Mouse (Mus musculus) G1E (cell line): Measurements from ENCODE around the gene Slc44a5. TPM values are rescaled to one million over a fixed set of nuclear protein-coding genes. Genes with fewer than 3 reads are reported as not detected.

Experiments used
- ATAC-seq: 2 replicates; pipeline ENCODE4 v1.8.0; 2016; ENCODE audit warnings: mild to moderate bottlenecking; ENCODE audit not compliant: insufficient number of reproducible peaks, poor library complexity, low FRiP score, severe bottlenecking; ENCODE audit errors: extremely low read depth
- DNase-seq: peaks from one replicate; pipeline ENCODE4 v3.0.0; 2012; ENCODE audit warnings: low spot score
- H3K27me3 ChIP-seq: 2 replicates; pipeline ENCODE4 v1.6.1; 2012; ENCODE audit warnings: mild to moderate bottlenecking, low read length, inconsistent platforms; ENCODE audit not compliant: insufficient read depth
- H3K36me3 ChIP-seq: replicated peaks from 2 replicates; pipeline ENCODE3; 2012; ENCODE audit warnings: mild to moderate bottlenecking, inconsistent platforms
- H3K4me1 ChIP-seq: 2 replicates; pipeline ENCODE4 v1.6.1; 2012; ENCODE audit warnings: low read depth, low read length, inconsistent platforms, mixed read lengths; ENCODE audit not compliant: insufficient read depth
- H3K4me3 ChIP-seq: 2 replicates; pipeline ENCODE4 v1.5.1; 2012; ENCODE audit warnings: low read depth, mild to moderate bottlenecking, inconsistent platforms, low read length, moderate library complexity, mixed read lengths
- H3K9me3 ChIP-seq: replicated peaks from 2 replicates; pipeline ENCODE4 v1.6.1; 2012; ENCODE audit warnings: inconsistent platforms
- CTCF ChIP-seq: IDR thresholded peaks from 2 replicates; pipeline ENCODE4 v1.5.1; 2012; ENCODE audit warnings: low read depth, low read length, inconsistent platforms, mixed read lengths
- GATA1 ChIP-seq: IDR thresholded peaks from 2 replicates; pipeline ENCODE4 v1.6.1; 2012; ENCODE audit warnings: borderline replicate concordance, low read length, inconsistent platforms, mixed read lengths
- GATA2 ChIP-seq: IDR thresholded peaks from 2 replicates; pipeline ENCODE4 v1.6.1; 2012; ENCODE audit warnings: low read depth, low read length, inconsistent platforms, borderline replicate concordance
- POLR2AphosphoS5 ChIP-seq: IDR thresholded peaks from 2 replicates; pipeline ENCODE4 v1.6.1; 2012; ENCODE audit warnings: low read depth, low read length, inconsistent platforms; ENCODE audit not compliant: insufficient replicate concordance
- TAL1 ChIP-seq: conservative IDR thresholded peaks from 2 replicates; pipeline ENCODE4 v1.6.1; 2012; ENCODE audit warnings: low read depth, low read length, inconsistent platforms, mixed read lengths
- polyA plus RNA-seq: library from polyadenylated mRNA; stranded (reverse); fragments of >175 nt; gene quantifications from 2 replicates; pipeline ENCODE4 v1.2.3, GENCODE M21; 2012
- total RNA-seq, 2 experiments: library from RNA; stranded (forward) in 1 of 2; stranded (reverse) in 1 of 2; fragments of 200-1000 nt in 1 of 2; fragments of >200 nt in 1 of 2; fragmentation: Nextera tagmentation in 1 of 2; gene quantifications; 2 replicates each; pipeline ENCODE4 v1.2.3; 2014 to 2017

The Slc44a5 gene
- total and polyA plus RNA-seq, 3 experiments: 0.16 TPM; not detected in 2

GRCm38 (mm10) chr3:154188668-154189067 is 215.4 kb downstream of the Slc44a5 start:
- no peaks in the 10 kb centered on the region for H3K4me1 ChIP-seq
- DNase-seq (no peak), ATAC-seq (no peak)
- no peak overlapping the region for H3K4me3 ChIP-seq
- TF ChIP-seq GATA1 (no peak), POLR2AphosphoS5 (no peak), TAL1 (no peak), CTCF (no peak), GATA2 (no peak)
- no peaks in the 10 kb centered on the region for H3K36me3 ChIP-seq
- H3K9me3 ChIP-seq: peaks cover 33% of the 10 kb centered on the region
- H3K27me3 ChIP-seq: no peaks in the 10 kb centered on the region

- TF ChIP-seq CTCF: no peak
- no peak for TF ChIP-seq POLR2AphosphoS5
- no peak for TF ChIP-seq TAL1
- no peak for TF ChIP-seq GATA1
- TF ChIP-seq GATA2: no peak
- Histone ChIP-seq H3K4me1 (no peaks in the 10 kb centered on the region), H3K4me3 (no peak overlapping the region), H3K27me3 (no peaks in the 10 kb centered on the region), H3K9me3 (peaks cover 41% of the 10 kb centered on the region), H3K36me3 (no peaks in the 10 kb centered on the region)
- DNase-seq (no peak), ATAC-seq (no peak)
Observed at GRCm38 (mm10) chr3:154192328-154193030, 219.2 kb downstream of the Slc44a5 start.

- DNase-seq (no peak), ATAC-seq (no peak)
- Histone ChIP-seq H3K36me3 (no peaks in the 10 kb centered on the region), H3K4me1 (no peaks in the 10 kb centered on the region), H3K4me3 (no peak overlapping the region), H3K9me3 (peaks cover 46% of the 10 kb centered on the region), H3K27me3 (no peaks in the 10 kb centered on the region)
- no peak for TF ChIP-seq GATA1
- TF ChIP-seq TAL1: no peak
- no peak for TF ChIP-seq POLR2AphosphoS5
- no peak for TF ChIP-seq GATA2
- TF ChIP-seq CTCF: no peak
Observed at GRCm38 (mm10) chr3:154193189-154193840, 220.1 kb downstream of the Slc44a5 start.

- Histone ChIP-seq H3K27me3 (no peaks in the 10 kb centered on the region), H3K9me3 (peaks cover 48% of the 10 kb centered on the region), H3K36me3 (no peaks in the 10 kb centered on the region), H3K4me1 (no peaks in the 10 kb centered on the region), H3K4me3 (no peak overlapping the region)
- TF ChIP-seq POLR2AphosphoS5 (no peak), TAL1 (no peak), GATA2 (no peak), CTCF (no peak), GATA1 (no peak)
- no peak for ATAC-seq
- DNase-seq: no peak
Observed at GRCm38 (mm10) chr3:154200422-154200828, 227.2 kb downstream of the Slc44a5 start.

- DNase-seq (no peak), ATAC-seq (no peak)
- TF ChIP-seq GATA2 (no peak), TAL1 (no peak), GATA1 (no peak), POLR2AphosphoS5 (no peak)
- Histone ChIP-seq H3K4me3 (no peak overlapping the region), H3K4me1 (no peaks in the 10 kb centered on the region), H3K36me3 (no peaks in the 10 kb centered on the region), H3K9me3 (peaks cover 45% of the 10 kb centered on the region), H3K27me3 (no peaks in the 10 kb centered on the region)
Observed at GRCm38 (mm10) chr3:154201796-154202195, 228.6 kb downstream of the Slc44a5 start.

- Histone ChIP-seq H3K9me3 (peaks cover 43% of the 10 kb centered on the region), H3K4me3 (no peak overlapping the region), H3K4me1 (no peaks in the 10 kb centered on the region), H3K27me3 (no peaks in the 10 kb centered on the region), H3K36me3 (no peaks in the 10 kb centered on the region)
- no peak for DNase-seq
- TF ChIP-seq CTCF (no peak), TAL1 (no peak), POLR2AphosphoS5 (no peak), GATA1 (no peak), GATA2 (no peak)
- no peak for ATAC-seq
Observed at GRCm38 (mm10) chr3:154202383-154202782, 229.1 kb downstream of the Slc44a5 start.
